Mouse (Mus musculus): ENCODE data around the gene Kcna6. TPM values are rescaled to one million over a fixed set of nuclear protein-coding genes. Genes with fewer than 3 reads are reported as not detected.
A peak's percentile ranks its signal among the peaks of the same experiment; 100 is the strongest.

The Kcna6 gene
- 10 to 100 TPM; 61.4 to 72.1 TPM for total RNA-seq (2021)

DNA sequence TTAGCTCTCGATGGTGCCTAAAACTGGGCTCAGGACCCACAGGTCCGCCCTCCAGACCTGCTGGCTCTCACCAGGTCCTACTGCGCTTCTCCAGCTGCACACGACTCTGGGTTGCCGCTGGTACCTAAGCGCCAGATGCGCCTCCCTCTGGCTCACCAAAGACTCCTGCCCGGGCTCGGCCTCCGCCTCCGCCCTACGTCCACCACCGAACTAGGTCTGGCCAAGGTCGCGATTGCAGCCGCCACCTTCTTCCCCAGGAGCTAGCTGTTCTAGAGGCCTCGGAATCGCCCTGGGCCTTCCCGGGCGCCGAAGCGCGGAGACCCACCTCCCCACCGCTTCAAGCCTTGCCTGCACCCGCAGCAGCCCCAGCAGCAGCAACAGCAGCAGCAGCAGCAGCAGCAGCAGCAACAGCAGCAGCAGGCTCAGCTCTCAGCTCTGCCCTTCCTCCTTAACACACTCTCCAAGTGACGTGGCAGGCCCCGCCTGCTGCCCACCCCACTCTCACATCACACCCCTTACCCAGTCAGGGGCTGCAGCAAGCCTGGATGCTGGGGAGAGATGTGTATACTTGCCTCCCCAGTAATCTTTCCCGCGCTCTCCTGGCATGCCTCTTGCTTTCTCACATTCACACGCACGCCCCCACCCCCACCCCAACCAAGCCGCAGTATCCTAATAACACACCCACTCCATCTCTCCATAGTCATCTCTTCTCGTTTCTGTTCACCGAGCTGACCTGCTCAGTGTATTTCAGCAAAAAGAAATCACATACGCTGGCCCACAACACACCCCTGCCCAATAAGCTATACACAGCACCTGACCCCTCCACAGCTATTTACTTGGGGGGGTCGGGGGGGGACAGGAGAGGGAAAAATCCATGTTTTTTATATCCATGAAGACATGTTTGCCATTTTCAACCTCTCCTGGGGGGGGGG lies at the start of gene Kcna6:
Gene Kcna6, minus strand, starts transcription at position 464 of the 932 bp plus-strand sequence.
- intact Hi-C loops (cut with DNase I): no loop called here
- DNase-seq (ENCODE audit: low spot score in 2 of 2): peak in 1 of 2 experiments; percentile 47

DNA sequence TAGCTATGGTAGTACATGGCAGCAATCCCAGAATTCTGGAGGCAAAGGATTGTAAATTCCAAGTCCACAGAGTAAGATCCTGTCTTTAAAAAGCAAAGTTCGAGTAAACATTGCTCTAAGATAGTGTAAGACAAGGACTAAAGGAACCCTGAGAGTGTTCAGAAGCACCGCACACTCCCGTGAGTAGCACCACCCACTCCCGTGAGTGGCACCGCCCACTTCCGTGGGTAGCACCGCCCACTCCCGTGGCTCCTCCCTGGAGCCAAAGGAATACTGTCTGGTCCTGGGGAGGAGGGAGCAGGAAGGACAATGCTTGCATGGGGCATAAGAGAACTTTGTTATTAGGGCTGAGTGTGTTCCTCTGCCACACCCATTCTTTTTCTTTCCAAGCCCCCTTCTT lies 48.4 kb upstream of the Kcna6 start:
- intact Hi-C loops (cut with DNase I): no loop called here
- DNase-seq (ENCODE audit: low spot score in 2 of 2): no peak

GRCm38 (mm10) chr6:126784206-126784605 lies 43.7 kb upstream of the Kcna6 start:
- DNase-seq (ENCODE audit: low spot score in 2 of 2): no peak
- intact Hi-C loops (cut with DNase I): no loop called here

- peak; percentile 70 to 77 for DNase-seq (ENCODE audit: low spot score in 2 of 2)
- intact Hi-C loops (cut with DNase I): no loop called here
These were observed 43.2 kb upstream of the Kcna6 start for GRCm38 (mm10) chr6:126783651-126784066.

GRCm38 (mm10) chr6:126783056-126783455 lies 42.6 kb upstream of the Kcna6 start:
- intact Hi-C loops (cut with DNase I): no loop called here
- no peak for DNase-seq (ENCODE audit: low spot score in 2 of 2)

DNA sequence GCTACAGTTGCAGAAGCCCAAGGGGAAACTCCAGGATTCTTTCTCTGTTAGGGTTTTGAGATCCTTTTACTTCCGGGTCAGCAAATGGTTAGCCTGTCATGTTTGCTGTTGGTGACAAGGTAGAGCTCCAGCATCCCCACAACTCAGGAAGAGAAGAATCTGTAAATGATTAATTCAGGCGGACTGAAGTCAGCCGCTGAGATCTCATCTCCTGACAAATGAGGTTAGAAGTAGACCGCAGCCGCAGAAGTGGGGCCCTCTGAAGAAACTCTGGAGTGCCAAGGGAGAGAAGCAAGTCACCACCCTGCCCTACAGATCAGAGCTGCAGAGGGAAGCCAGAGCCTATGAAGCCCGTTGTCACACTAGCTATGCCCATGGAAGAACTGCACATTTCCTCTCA lies 37.4 kb upstream of the Kcna6 start:
- intact Hi-C loops (cut with DNase I): no loop called here
- no peak for DNase-seq (ENCODE audit: low spot score in 2 of 2)

DNA sequence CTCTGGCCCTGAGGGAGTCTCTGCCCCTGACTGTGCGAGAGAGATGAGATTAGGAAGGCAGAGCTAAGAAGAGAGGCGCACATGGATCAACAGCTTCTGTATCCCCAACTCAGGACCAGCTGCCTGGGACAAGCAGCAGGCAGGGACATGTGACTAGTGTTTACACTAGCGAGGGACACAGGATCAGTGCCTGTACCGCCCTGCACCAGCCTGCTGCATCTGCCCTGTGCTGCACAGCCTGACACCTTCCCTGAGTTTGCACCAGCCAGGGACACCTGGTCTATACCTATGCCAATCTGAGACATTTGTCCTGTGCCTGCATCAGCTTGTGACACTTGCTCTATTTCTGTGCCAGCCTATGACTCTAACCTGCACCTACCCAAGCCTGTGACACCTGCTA lies 33.4 kb upstream of the Kcna6 start:
- intact Hi-C loops (cut with DNase I): no loop called here
- no peak for DNase-seq (ENCODE audit: low spot score in 2 of 2)

DNA sequence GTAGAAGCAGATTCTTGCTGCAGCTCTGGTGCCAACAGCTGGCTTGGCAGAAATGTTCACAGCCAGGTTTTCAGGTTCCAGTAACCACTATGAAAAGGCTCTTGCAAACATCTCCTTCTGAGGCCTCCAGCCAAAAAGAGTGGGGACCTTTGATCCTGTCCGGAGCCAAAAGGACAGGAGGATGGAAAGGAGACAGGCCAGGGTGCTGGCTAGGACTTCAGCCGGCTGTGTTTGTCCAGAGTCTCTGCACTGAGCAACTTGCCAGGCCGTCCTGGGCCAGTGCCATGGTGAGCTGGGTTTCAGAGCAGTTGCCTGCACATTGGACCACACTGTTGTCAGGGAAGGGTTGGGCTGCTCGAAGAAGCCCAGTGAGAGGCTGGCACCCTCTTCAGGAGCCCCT lies 31.9 kb upstream of the Kcna6 start:
- intact Hi-C loops (cut with DNase I): no loop called here
- peak in 1 of 2 experiments; percentile 26 for DNase-seq (ENCODE audit: low spot score in 2 of 2)

- DNase-seq (ENCODE audit: low spot score in 2 of 2): no peak
- intact Hi-C loops (cut with DNase I): no loop called here
These were observed 29.8 kb upstream of the Kcna6 start for GRCm38 (mm10) chr6:126770146-126770731.

- intact Hi-C loops (cut with DNase I): no loop called here
- no peak for DNase-seq (ENCODE audit: low spot score in 2 of 2)
These were observed 28.6 kb upstream of the Kcna6 start for GRCm38 (mm10) chr6:126768957-126769665.

DNA sequence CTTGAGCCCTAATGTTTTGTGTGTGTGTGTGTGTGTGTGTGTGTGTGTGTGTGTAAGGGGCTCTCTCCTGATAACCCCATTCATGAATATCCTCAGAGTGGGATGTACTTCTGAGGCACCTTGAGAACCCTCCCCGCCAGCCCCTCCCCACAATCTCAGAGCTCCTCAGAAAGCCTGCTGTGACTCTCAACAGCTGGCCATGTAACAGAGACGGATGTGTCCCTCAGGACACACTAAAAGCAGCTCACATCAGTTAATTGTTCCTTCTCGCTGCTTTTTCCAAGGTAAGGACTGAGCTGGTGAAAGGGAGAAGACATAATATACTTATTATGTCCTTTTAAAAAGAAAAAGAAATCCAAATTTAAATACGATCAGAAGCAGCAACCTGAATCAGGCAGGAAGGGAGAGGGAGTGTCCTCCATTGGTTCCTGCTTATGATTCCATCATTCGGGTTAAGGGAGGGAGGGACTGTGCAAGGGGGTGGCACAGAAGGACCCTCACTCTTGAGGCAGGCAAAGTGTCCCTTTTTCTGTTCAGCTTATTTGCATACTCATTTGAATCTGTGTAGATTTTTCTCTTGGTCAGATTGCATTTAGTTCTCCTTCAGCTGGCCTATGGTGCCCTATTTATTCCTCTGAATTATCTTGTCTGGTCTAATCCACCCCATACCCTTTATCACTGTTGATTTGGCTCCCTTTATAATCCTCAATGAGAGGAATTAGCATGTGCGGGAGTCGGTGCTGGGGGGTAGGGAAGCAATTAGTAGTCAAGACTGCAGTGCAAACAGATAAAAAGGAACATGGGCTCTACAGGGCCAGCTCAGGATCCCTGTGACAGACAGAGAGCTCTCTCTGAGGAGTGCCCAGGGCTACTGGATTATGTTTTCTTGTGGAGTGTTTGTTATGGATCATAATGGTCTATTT lies 27.4 kb upstream of the Kcna6 start:
- no peak for DNase-seq (ENCODE audit: low spot score in 2 of 2)
- intact Hi-C loops (cut with DNase I): no loop called here

- intact Hi-C loops (cut with DNase I): no loop called here
- no peak for DNase-seq (ENCODE audit: low spot score in 2 of 2)
These were observed 26.1 kb upstream of the Kcna6 start for GRCm38 (mm10) chr6:126766552-126766951.

- DNase-seq (ENCODE audit: low spot score in 2 of 2): no peak
- intact Hi-C loops (cut with DNase I): no loop called here
These were observed 24.2 kb upstream of the Kcna6 start for GRCm38 (mm10) chr6:126764563-126765091.

DNA sequence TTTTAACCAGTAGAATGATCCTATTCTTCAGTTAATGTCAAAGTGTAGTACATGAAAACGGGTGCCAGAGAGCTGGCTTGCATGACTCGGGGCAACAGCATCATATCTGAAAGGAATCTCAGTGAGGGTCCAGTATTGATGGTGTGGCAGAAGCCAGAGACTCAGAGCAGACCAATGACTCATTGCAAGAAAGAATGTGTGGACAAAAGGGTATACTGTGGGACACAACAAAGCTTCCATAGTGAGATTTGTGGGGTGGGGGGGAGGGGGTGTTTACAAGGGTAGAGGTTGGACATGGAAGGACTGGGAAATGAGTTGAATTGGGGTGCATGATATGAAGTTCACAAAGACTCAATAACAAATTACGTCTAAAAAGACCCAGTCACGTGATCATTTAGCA lies 20.9 kb upstream of the Kcna6 start:
- intact Hi-C loops (cut with DNase I): no loop called here
- DNase-seq (ENCODE audit: low spot score in 2 of 2): no peak

- no peak for DNase-seq (ENCODE audit: low spot score in 2 of 2)
- intact Hi-C loops (cut with DNase I): no loop called here
These were observed 15.4 kb upstream of the Kcna6 start for GRCm38 (mm10) chr6:126755729-126756411.

DNA sequence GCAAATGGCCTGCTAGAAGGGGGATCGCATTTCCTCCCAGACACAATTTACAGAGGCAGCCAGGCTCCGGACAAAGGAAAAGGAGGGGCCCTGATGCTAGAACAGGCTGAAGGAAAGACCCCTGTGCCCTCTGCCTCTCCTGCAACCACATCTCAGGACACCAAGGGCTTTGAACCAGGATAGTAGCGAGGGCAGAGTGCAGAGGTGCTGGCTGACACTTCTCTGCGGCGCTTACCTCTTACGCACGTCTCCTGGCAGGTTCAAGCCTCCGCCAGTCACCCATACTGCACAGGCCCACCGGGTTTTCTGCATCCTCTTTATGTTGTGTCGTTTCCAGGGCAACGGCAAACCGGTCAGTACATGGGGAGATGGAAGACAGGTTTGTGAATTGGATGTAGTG lies 12.0 kb upstream of the Kcna6 start:
- intact Hi-C loops (cut with DNase I): no loop called here
- DNase-seq (ENCODE audit: low spot score in 2 of 2): no peak

- no peak for DNase-seq (ENCODE audit: low spot score in 2 of 2)
- intact Hi-C loops (cut with DNase I): no loop called here
These were observed 5.4 kb upstream of the Kcna6 start for GRCm38 (mm10) chr6:126745888-126746287.

DNA sequence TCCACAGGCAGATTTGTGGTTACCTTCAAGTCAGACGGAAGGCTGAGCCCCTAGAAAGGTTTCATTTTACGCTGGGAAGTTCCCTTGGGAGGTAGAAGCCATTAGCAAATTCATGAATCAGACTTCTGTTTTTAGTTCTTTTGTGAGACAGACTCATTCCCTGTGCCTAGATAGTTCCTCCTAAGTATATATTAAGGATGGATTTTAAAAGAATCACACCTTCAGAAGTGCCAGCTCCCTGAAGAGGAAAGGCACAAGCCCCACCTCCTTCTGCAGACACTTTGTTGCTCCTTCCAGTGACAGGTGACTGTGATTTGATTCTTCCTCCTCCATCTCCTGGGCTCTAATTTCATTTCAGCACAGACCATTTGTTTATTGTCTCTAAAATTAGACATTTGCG lies 2.1 kb upstream of the Kcna6 start:
- DNase-seq (ENCODE audit: low spot score in 2 of 2): no peak
- intact Hi-C loops (cut with DNase I): no loop called here
